Mouse (Mus musculus) megakaryocyte, embryonic 14.5 days (primary cell): ENCODE data around the gene Setd2.

Experiments
- FLI1 ChIP-seq: IDR thresholded peaks from 2 replicates; pipeline ENCODE4 v1.6.1; 2012; ENCODE audit warnings: low read length, inconsistent platforms, mixed read lengths
- GATA1 ChIP-seq: IDR thresholded peaks from 3 replicates; pipeline ENCODE4 v1.6.1; 2012; ENCODE audit warnings: mixed read lengths, low read length, inconsistent platforms, borderline replicate concordance

GRCm38 (mm10) chr9:110657474-110658078 lies 125.2 kb downstream of the Setd2 start:
- TF ChIP-seq GATA1 (no peak), FLI1 (no peak)
